Mouse (Mus musculus) MEL (cell line): ENCODE measurements around the gene Stx19. TPM values are rescaled to one million over a fixed set of nuclear protein-coding genes. Genes with fewer than 3 reads are reported as not detected.

Experiments used
- DNase-seq: peaks from one replicate; pipeline ENCODE4 v3.0.0; 2011; ENCODE audit warnings: low read depth, low spot score
- H3K27ac ChIP-seq: 2 replicates; pipeline ENCODE4 v1.5.1; 2012; ENCODE audit warnings: low read depth, mild to moderate bottlenecking, control low read depth, low read length, moderate library complexity; ENCODE audit not compliant: control insufficient read depth
- H3K27me3 ChIP-seq, 2 experiments: fragments of 150-350 bp in 1 of 2; sonication (generic) in 1 of 2; 2 replicates each; pipeline ENCODE4 v1.6.1; 2012; ENCODE audit warnings: low read length in 2 of 2, mild to moderate bottlenecking in 2 of 2, improper control_type of control experiment in 1 of 2, moderate library complexity in 1 of 2; ENCODE audit not compliant: insufficient read depth in 2 of 2, control insufficient read depth in 1 of 2
- H3K36me3 ChIP-seq, 2 experiments: 2 replicates each; pipeline ENCODE4 v1.6.1; 2012 to 2014; ENCODE audit warnings: low read length in 2 of 2, improper control_type of control experiment in 1 of 2, inconsistent platforms in 1 of 2, mild to moderate bottlenecking in 1 of 2; ENCODE audit not compliant: insufficient read depth in 2 of 2, control insufficient read depth in 1 of 2
- H3K4me1 ChIP-seq, 2 experiments: fragments of 150-350 bp in 1 of 2; sonication (generic) in 1 of 2; 2 replicates each; pipeline ENCODE4 v1.6.1; 2012; ENCODE audit warnings: low read length in 2 of 2, improper control_type of control experiment in 1 of 2, mild to moderate bottlenecking in 1 of 2; ENCODE audit not compliant: insufficient read depth in 2 of 2, control insufficient read depth in 1 of 2
- H3K4me3 ChIP-seq, 2 experiments: fragments of 150-350 bp in 1 of 2; sonication (generic) in 1 of 2; 2 replicates each; pipeline ENCODE4 v1.5.1; 2012; ENCODE audit warnings: low read depth in 2 of 2, low read length in 2 of 2, mild to moderate bottlenecking in 2 of 2, moderate library complexity in 2 of 2, control low read depth in 1 of 2, improper control_type of control experiment in 1 of 2; ENCODE audit not compliant: control insufficient read depth in 1 of 2, insufficient read depth in 1 of 2
- H3K79me2 ChIP-seq: 2 replicates; pipeline ENCODE4 v1.6.1; 2012; ENCODE audit warnings: mild to moderate bottlenecking, low read length, moderate library complexity; ENCODE audit not compliant: control insufficient read depth, poor library complexity, insufficient read depth
- H3K9ac ChIP-seq: 2 replicates; pipeline ENCODE4 v1.6.1; 2012; ENCODE audit warnings: low read depth, mild to moderate bottlenecking, control low read depth, low read length, moderate library complexity; ENCODE audit not compliant: control insufficient read depth, poor library complexity, severe bottlenecking
- H3K9me3 ChIP-seq: fragments of 150-350 bp; sonication (generic); replicated peaks from 2 replicates; pipeline ENCODE4 v1.6.1; 2012; ENCODE audit warnings: mild to moderate bottlenecking, low read length, improper control_type of control experiment, moderate library complexity; ENCODE audit not compliant: insufficient read depth
- BHLHE40 ChIP-seq: IDR thresholded peaks from 2 replicates; pipeline ENCODE4 v1.6.1; 2012; ENCODE audit warnings: low read depth, mild to moderate bottlenecking, inconsistent platforms, low read length, improper control_type of control experiment, borderline replicate concordance
- CHD1 ChIP-seq: IDR thresholded peaks from 2 replicates; pipeline ENCODE4 v1.6.1; 2012; ENCODE audit warnings: low read depth, mild to moderate bottlenecking, inconsistent platforms, low read length, improper control_type of control experiment
- CHD2 ChIP-seq: IDR thresholded peaks from 2 replicates; pipeline ENCODE4 v1.6.1; 2011; ENCODE audit warnings: low read length, improper control_type of control experiment
- CTCF ChIP-seq, 3 experiments: IDR thresholded peaks in 2 of 3; conservative IDR thresholded peaks in 1 of 3; 2 replicates each; pipeline ENCODE4 v1.5.1; 2011 to 2012; ENCODE audit warnings: low read length in 3 of 3, low read depth in 2 of 3, mild to moderate bottlenecking in 2 of 3, improper control_type of control experiment in 1 of 3, inconsistent platforms in 1 of 3, mixed read lengths in 1 of 3, moderate library complexity in 1 of 3; ENCODE audit not compliant: control insufficient read depth in 1 of 3, insufficient read depth in 1 of 3, poor library complexity in 1 of 3, severe bottlenecking in 1 of 3
- E2F4 ChIP-seq: IDR thresholded peaks from 2 replicates; pipeline ENCODE4 v1.6.1; 2011; ENCODE audit warnings: low read depth, low read length, improper control_type of control experiment, borderline replicate concordance
- ELF1 ChIP-seq: IDR thresholded peaks from 2 replicates; pipeline ENCODE4 v1.6.1; 2014; ENCODE audit warnings: low read depth, mild to moderate bottlenecking, inconsistent platforms, low read length, improper control_type of control experiment, moderate library complexity
- EP300 ChIP-seq, 2 experiments: IDR thresholded peaks; 2 replicates each; pipeline ENCODE4 v1.6.1; 2011; ENCODE audit warnings: improper control_type of control experiment in 2 of 2, low read length in 2 of 2, low read depth in 1 of 2, mild to moderate bottlenecking in 1 of 2
- GATA1 ChIP-seq: IDR thresholded peaks from 2 replicates; pipeline ENCODE4 v1.6.1; 2011; ENCODE audit warnings: low read depth, low read length, improper control_type of control experiment
- HCFC1 ChIP-seq: IDR thresholded peaks from 2 replicates; pipeline ENCODE4 v1.6.1; 2012; ENCODE audit warnings: low read depth, mild to moderate bottlenecking, inconsistent platforms, low read length, improper control_type of control experiment, moderate library complexity
- JUND ChIP-seq: IDR thresholded peaks from 2 replicates; pipeline ENCODE4 v1.6.1; 2011; ENCODE audit warnings: low read depth, mild to moderate bottlenecking, improper control_type of control experiment, low read length
- KAT2A ChIP-seq: conservative IDR thresholded peaks from 2 replicates; pipeline ENCODE4 v1.6.1; 2012; ENCODE audit warnings: low read depth, low read length, improper control_type of control experiment, inconsistent platforms
- MAX ChIP-seq: IDR thresholded peaks from 2 replicates; pipeline ENCODE4 v1.6.1; 2011; ENCODE audit warnings: low read length, improper control_type of control experiment
- MAZ ChIP-seq: IDR thresholded peaks from 2 replicates; pipeline ENCODE4 v1.6.1; 2012; ENCODE audit warnings: low read depth, mild to moderate bottlenecking, inconsistent platforms, low read length, improper control_type of control experiment
- MXI1 ChIP-seq: IDR thresholded peaks from 2 replicates; pipeline ENCODE4 v1.6.1; 2011; ENCODE audit warnings: mild to moderate bottlenecking, low read depth, low read length, improper control_type of control experiment
- MYB ChIP-seq: IDR thresholded peaks from 2 replicates; pipeline ENCODE4 v1.6.1; 2011; ENCODE audit warnings: mild to moderate bottlenecking, low read depth, low read length, improper control_type of control experiment
- MYC ChIP-seq: IDR thresholded peaks from 2 replicates; pipeline ENCODE4 v1.6.1; 2011; ENCODE audit warnings: low read depth, mild to moderate bottlenecking, low read length, improper control_type of control experiment, moderate library complexity
- NELFE ChIP-seq: IDR thresholded peaks from 2 replicates; pipeline ENCODE4 v1.6.1; 2011; ENCODE audit warnings: low read depth, low read length, improper control_type of control experiment
- NRF1 ChIP-seq: IDR thresholded peaks from 2 replicates; pipeline ENCODE4 v1.6.1; 2014; ENCODE audit warnings: low read depth, mild to moderate bottlenecking, inconsistent platforms, low read length, improper control_type of control experiment, moderate library complexity; ENCODE audit not compliant: poor library complexity, insufficient read depth, severe bottlenecking
- POLR2A ChIP-seq, 2 experiments: IDR thresholded peaks; 2 replicates each; pipeline ENCODE4 v1.6.1; 2011 to 2012; ENCODE audit warnings: low read length in 2 of 2, mild to moderate bottlenecking in 2 of 2, control low read depth in 1 of 2, improper control_type of control experiment in 1 of 2, low read depth in 1 of 2, moderate library complexity in 1 of 2; ENCODE audit not compliant: control insufficient read depth in 1 of 2, insufficient read depth in 1 of 2, poor library complexity in 1 of 2
- POLR2AphosphoS5 ChIP-seq: IDR thresholded peaks from 2 replicates; pipeline ENCODE4 v1.6.1; 2012; ENCODE audit warnings: low read depth, borderline replicate concordance, mild to moderate bottlenecking, inconsistent platforms, low read length, moderate library complexity, mixed read lengths
- RCOR1 ChIP-seq: IDR thresholded peaks from 2 replicates; pipeline ENCODE4 v1.6.1; 2012; ENCODE audit warnings: low read depth, mild to moderate bottlenecking, inconsistent platforms, low read length, improper control_type of control experiment
- SIN3A ChIP-seq: IDR thresholded peaks from 2 replicates; pipeline ENCODE4 v1.6.1; 2012; ENCODE audit warnings: low read length, improper control_type of control experiment, inconsistent platforms
- TAL1 ChIP-seq: IDR thresholded peaks from 2 replicates; pipeline ENCODE4 v1.6.1; 2012; ENCODE audit warnings: mild to moderate bottlenecking, inconsistent platforms, low read length, moderate library complexity, mixed read lengths
- TBP ChIP-seq: IDR thresholded peaks from 2 replicates; pipeline ENCODE4 v1.8.0; 2011; ENCODE audit warnings: low read depth, low read length, improper control_type of control experiment
- TCF12 ChIP-seq: IDR thresholded peaks from 2 replicates; pipeline ENCODE4 v1.6.1; 2014; ENCODE audit warnings: low read depth, mild to moderate bottlenecking, inconsistent platforms, low read length, improper control_type of control experiment, moderate library complexity
- UBTF ChIP-seq: IDR thresholded peaks from 2 replicates; pipeline ENCODE4 v1.6.1; 2012; ENCODE audit warnings: low read depth, mild to moderate bottlenecking, inconsistent platforms, low read length, improper control_type of control experiment, moderate library complexity, borderline replicate concordance; ENCODE audit not compliant: insufficient read depth
- USF1 ChIP-seq: IDR thresholded peaks from 2 replicates; pipeline ENCODE4 v1.6.1; 2014; ENCODE audit warnings: low read depth, mild to moderate bottlenecking, inconsistent platforms, low read length, improper control_type of control experiment, moderate library complexity
- ZKSCAN1 ChIP-seq: IDR thresholded peaks from 2 replicates; pipeline ENCODE4 v1.6.1; 2012; ENCODE audit warnings: low read depth, mild to moderate bottlenecking, inconsistent platforms, low read length, improper control_type of control experiment, moderate library complexity
- ZMIZ1 ChIP-seq: IDR thresholded peaks from 2 replicates; pipeline ENCODE4 v1.6.1; 2012; ENCODE audit warnings: low read depth, mild to moderate bottlenecking, inconsistent platforms, low read length, improper control_type of control experiment, moderate library complexity
- ZNF384 ChIP-seq: IDR thresholded peaks from 2 replicates; pipeline ENCODE4 v1.6.1; 2012; ENCODE audit warnings: low read depth, mild to moderate bottlenecking, inconsistent platforms, low read length, improper control_type of control experiment
- polyA plus RNA-seq, 2 experiments: library from polyadenylated mRNA; stranded (reverse) in 1 of 2; unstranded in 1 of 2; fragments of >175 nt in 1 of 2; fragments of >200 nt in 1 of 2; gene quantifications; 2 replicates each; pipeline versions ENCODE4 v1.2.1 to v1.2.4; 2012; ENCODE audit warnings: low replicate concordance in 2 of 2, low read depth in 1 of 2; ENCODE audit not compliant: insufficient read length in 2 of 2, insufficient read depth in 1 of 2, missing spikeins in 1 of 2
- total RNA-seq: library from RNA; depleted of rRNA; stranded (reverse); fragments of 300-350 nt; gene quantifications from 2 replicates; pipeline ENCODE4 v1.2.3, GENCODE M21; 2012

The Stx19 gene
- total and polyA plus RNA-seq, 3 experiments = 0.13 TPM; not detected in 2

DNA sequence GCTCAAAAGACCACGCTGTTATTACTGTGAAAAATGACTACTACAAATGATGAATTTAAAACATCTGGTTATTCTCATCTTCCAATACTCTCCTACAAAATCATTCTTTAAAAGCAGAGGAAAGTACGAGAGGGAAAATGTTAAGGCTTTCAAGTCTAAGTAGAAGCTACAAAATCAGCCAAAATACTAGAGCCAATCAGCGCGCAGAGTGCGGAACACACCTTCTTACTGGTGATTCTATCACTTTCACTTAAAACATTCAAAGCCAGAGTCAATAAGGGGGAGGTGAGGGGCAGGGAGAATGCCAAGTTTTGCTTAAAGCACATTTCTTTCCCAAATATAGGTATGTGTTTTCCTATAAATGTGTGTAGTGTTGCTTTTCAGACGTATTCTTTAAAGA is 30.9 kb downstream of the Stx19 start:
- Histone ChIP-seq H3K36me3 (peaks cover 0 to 13% of the 10 kb centered on the region in 2 experiments; a peak in 2 of 4 replicates), H3K9ac (no peak overlapping the region), H3K79me2 (peaks cover 2% of the 10 kb centered on the region; the same call in 1 of the 2 replicates), H3K27me3 (no peaks in the 10 kb centered on the region), H3K4me1 (peaks cover 3% of the 10 kb centered on the region in 2 experiments), H3K27ac (no peak overlapping the region), H3K9me3 (no peaks in the 10 kb centered on the region), H3K4me3 (no peak overlapping the region)
- no peak for DNase-seq
- TF ChIP-seq NELFE = no peak
- TF ChIP-seq TCF12 = no peak
- no peak for TF ChIP-seq ZKSCAN1

- DNase-seq = peak; percentile 98
- Histone ChIP-seq H3K4me1 (peaks cover 3% of the 10 kb centered on the region in 2 experiments), H3K27me3 (no peaks in the 10 kb centered on the region), H3K9me3 (no peaks in the 10 kb centered on the region), H3K36me3 (peaks cover 0 to 13% of the 10 kb centered on the region in 2 experiments; a peak in 2 of 4 replicates), H3K9ac (peak within 1 kb of the TSS; percentile 71), H3K4me3 (peak within 1 kb of the TSS; percentile 94 to 95), H3K79me2 (peaks cover 2% of the 10 kb centered on the region; the same call in 1 of the 2 replicates), H3K27ac (no peak within 1 kb of the TSS)
- peak; percentile 41 to 58; a peak in 2 of 4 replicates for TF ChIP-seq POLR2A (IDR thresholded peaks at IDR 0.05; ENCODE audit: control insufficient read depth in 1 of 2, insufficient read depth in 1 of 2, low read depth in 1 of 2, low read length in 2 of 2, poor library complexity in 1 of 2)
- TF ChIP-seq UBTF = no peak
- TF ChIP-seq CTCF (IDR thresholded peaks at IDR 0.05 in 2 of 3, conservative IDR thresholded peaks at IDR 0.05 in 1 of 3; ENCODE audit: control insufficient read depth in 1 of 3, insufficient read depth in 1 of 3, low read depth in 2 of 3, low read length in 3 of 3, poor library complexity in 1 of 3, severe bottlenecking in 1 of 3) = no peak
- TF ChIP-seq MYC = no peak
- no peak for TF ChIP-seq NRF1
- TF ChIP-seq E2F4 = no peak
- no peak for TF ChIP-seq ZNF384
- TF ChIP-seq JUND = no peak
- TF ChIP-seq ZMIZ1 = no peak
- TF ChIP-seq MAX = no peak
- no peak for TF ChIP-seq MAZ
- no peak for TF ChIP-seq ZKSCAN1
- TF ChIP-seq CHD1 = no peak
- peak; percentile 24; the same call in 1 of the 2 replicates for TF ChIP-seq GATA1
- TF ChIP-seq MXI1 = peak; percentile 51
- TF ChIP-seq SIN3A = peak; percentile 92
- peak; percentile 64; the same call in 1 of the 2 replicates for TF ChIP-seq TBP
- no peak for TF ChIP-seq EP300 (IDR thresholded peaks at IDR 0.05; ENCODE audit: low read depth in 1 of 2, low read length in 2 of 2)
- TF ChIP-seq USF1 = no peak
- TF ChIP-seq TAL1 = no peak
- no peak for TF ChIP-seq BHLHE40
- TF ChIP-seq ELF1 = peak; percentile 85
- no peak for TF ChIP-seq RCOR1
- 0 out of 2 replicates have a peak, but pooled peaks have one; percentile 11 for TF ChIP-seq TCF12
- no peak for TF ChIP-seq KAT2A
- TF ChIP-seq MYB = no peak
- TF ChIP-seq NELFE = peak; percentile 40
- no peak for TF ChIP-seq POLR2AphosphoS5
- no peak for TF ChIP-seq CHD2
- peak; percentile 68 for TF ChIP-seq HCFC1
These were observed 32.2 kb downstream of the Stx19 start, which contains the start of gene Arl13b for GRCm38 (mm10) chr16:62846498-62847312. Arl13b (minus strand) TSS chr16:62847040.
